Mouse (Mus musculus) cerebellum, adult 2 months (tissue): Measurements from ENCODE around the gene Atic. TPM values are rescaled to one million over a fixed set of nuclear protein-coding genes. Genes with fewer than 3 reads are reported as not detected.

Source experiments
- DNase-seq, 2 experiments: peaks; one replicate each; pipeline ENCODE4 v3.0.0; 2021
- H3K27ac ChIP-seq: fragments of 200-500 bp; 2 replicates; pipeline ENCODE4 v1.5.1; 2012; ENCODE audit warnings: low read length, control low read depth, inconsistent platforms; ENCODE audit not compliant: insufficient read depth
- H3K27me3 ChIP-seq: fragments of 200-500 bp; 2 replicates; pipeline ENCODE4 v1.6.1; 2012; ENCODE audit warnings: inconsistent platforms, mild to moderate bottlenecking, low read length, moderate library complexity; ENCODE audit not compliant: control insufficient read depth, insufficient read depth
- H3K4me1 ChIP-seq: fragments of 200-500 bp; 2 replicates; pipeline ENCODE4 v1.6.1; 2011; ENCODE audit warnings: low read length; ENCODE audit not compliant: control insufficient read depth, insufficient read depth
- H3K4me3 ChIP-seq: fragments of 200-500 bp; replicated peaks from 2 replicates; pipeline ENCODE3; 2011; ENCODE audit warnings: mild to moderate bottlenecking, low read depth, low read length, control low read depth; ENCODE audit not compliant: insufficient read depth
- CTCF ChIP-seq: fragments of 200-500 bp; IDR thresholded peaks from 2 replicates; pipeline ENCODE4 v1.5.1; 2011; ENCODE audit warnings: low read depth, mild to moderate bottlenecking, control low read depth, low read length, moderate library complexity, borderline replicate concordance; ENCODE audit not compliant: insufficient read depth
- POLR2A ChIP-seq: fragments of 200-500 bp; IDR thresholded peaks from 2 replicates; pipeline ENCODE4 v1.6.1; 2011; ENCODE audit warnings: low read length, control low read depth, borderline replicate concordance; ENCODE audit not compliant: insufficient read depth
- WGBS: fragments of 180-500 bp; shearing (Covaris S2); methylation state at CpG from one replicate; pipeline ENCODE4 v1.1.7; 2018; 5-methylcytosine and 5-hydroxymethylcytosine counted together
- polyA plus RNA-seq: library from polyadenylated mRNA; depleted of rRNA; stranded (reverse); fragments of >200 nt; gene quantifications from 2 replicates; pipeline ENCODE4 v1.2.3, GENCODE M21; 2012

Atic gene
- polyA plus RNA-seq, 1 experiment = 21.3 TPM

DNA sequence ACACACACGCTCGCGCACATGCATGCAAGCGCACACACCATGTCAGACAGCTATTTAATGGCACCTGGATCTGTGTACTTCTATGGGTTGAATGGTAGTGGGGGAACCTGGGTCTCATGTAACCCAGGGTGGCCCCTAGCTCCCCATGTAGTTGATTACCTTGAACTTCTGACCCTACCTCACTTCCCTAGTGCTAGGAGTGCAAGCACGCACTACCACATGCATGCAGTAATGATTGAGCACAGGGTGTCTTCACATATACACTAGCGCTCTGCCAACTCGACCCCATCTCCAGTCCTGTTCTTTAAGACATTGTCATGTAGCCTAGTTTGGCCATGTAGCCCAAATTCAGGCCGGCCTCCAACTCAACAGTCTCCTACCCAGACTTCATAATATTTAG, 26.4 kb downstream of the Atic start:
- TF ChIP-seq POLR2A (no peak), CTCF (no peak)
- 95% methylated on average over 8 of the region's 8 CpGs for WGBS
- Histone ChIP-seq H3K4me1 (no peaks in the 10 kb centered on the region), H3K27me3 (no peaks in the 10 kb centered on the region), H3K27ac (no peak overlapping the region), H3K4me3 (no peak overlapping the region)
- DNase-seq = no peak

DNA sequence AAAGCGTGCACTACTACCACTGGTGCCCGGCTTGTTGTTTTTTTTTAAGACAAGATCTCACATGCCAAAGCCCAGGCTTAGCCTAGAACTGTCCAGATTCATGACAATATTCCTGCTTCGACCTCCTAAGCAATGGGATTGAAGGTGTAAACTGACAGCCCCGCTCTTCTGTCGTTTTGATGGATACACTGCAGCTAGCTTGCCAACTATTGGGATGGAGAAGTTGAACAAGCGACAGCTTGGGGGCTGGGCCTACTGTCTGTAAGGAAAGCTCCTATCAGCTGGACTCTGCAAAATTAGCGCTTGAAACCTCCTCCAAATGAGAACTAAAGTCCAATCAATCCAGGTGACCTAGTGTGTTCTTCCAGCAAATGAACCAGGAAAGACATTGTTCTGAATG, 26.9 kb downstream of the Atic start:
- DNase-seq = no peak
- H3K27ac ChIP-seq = no peak overlapping the region
- no peaks in the 10 kb centered on the region for H3K4me1 ChIP-seq
- WGBS = 91% methylated on average over 7 of the region's 7 CpGs
- H3K27me3 ChIP-seq = no peaks in the 10 kb centered on the region
- H3K4me3 ChIP-seq = no peak overlapping the region
- TF ChIP-seq CTCF = no peak
- no peak for TF ChIP-seq POLR2A

DNA sequence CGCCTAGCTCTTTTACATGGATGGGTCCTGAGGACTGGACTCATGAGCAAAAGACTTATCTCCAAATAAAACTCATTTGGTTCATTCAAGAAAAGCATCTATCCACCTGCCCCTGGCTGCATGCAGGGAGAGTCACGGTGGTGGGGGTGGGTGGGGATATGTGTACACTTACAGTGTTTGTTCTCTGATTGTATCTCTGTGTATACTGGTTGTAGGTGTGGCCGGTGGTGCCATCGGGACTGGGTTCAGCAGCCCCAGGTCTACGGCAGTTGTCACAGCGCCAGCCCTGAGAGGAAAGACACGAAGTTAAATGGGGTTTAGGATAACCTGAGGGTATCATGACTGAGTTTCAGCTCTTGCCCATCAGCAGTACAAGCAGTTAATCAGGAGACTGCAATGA, 29.7 kb downstream of the Atic start:
- TF ChIP-seq CTCF = no peak
- TF ChIP-seq POLR2A = no peak
- DNase-seq = no peak
- no peak overlapping the region for H3K4me3 ChIP-seq
- H3K27me3 ChIP-seq = no peaks in the 10 kb centered on the region
- no peak overlapping the region for H3K27ac ChIP-seq
- H3K4me1 ChIP-seq = no peaks in the 10 kb centered on the region
- WGBS = 90% methylated on average over 7 of the region's 7 CpGs

GRCm38 (mm10) chr1:71590038-71590437, 33.1 kb downstream of the Atic start:
- 96% methylated on average over 11 of the region's 11 CpGs for WGBS
- H3K27me3 ChIP-seq = no peaks in the 10 kb centered on the region
- TF ChIP-seq POLR2A (no peak), CTCF (no peak)
- no peaks in the 10 kb centered on the region for H3K4me1 ChIP-seq
- DNase-seq = no peak
- H3K4me3 ChIP-seq = no peak overlapping the region
- no peak overlapping the region for H3K27ac ChIP-seq

GRCm38 (mm10) chr1:71593184-71593583, 36.2 kb downstream of the Atic start:
- TF ChIP-seq POLR2A (no peak), CTCF (no peak)
- no peaks in the 10 kb centered on the region for H3K27me3 ChIP-seq
- no peak overlapping the region for H3K27ac ChIP-seq
- H3K4me3 ChIP-seq = no peak overlapping the region
- DNase-seq = no peak
- 97% methylated on average over 9 of the region's 9 CpGs for WGBS
- no peaks in the 10 kb centered on the region for H3K4me1 ChIP-seq

DNA sequence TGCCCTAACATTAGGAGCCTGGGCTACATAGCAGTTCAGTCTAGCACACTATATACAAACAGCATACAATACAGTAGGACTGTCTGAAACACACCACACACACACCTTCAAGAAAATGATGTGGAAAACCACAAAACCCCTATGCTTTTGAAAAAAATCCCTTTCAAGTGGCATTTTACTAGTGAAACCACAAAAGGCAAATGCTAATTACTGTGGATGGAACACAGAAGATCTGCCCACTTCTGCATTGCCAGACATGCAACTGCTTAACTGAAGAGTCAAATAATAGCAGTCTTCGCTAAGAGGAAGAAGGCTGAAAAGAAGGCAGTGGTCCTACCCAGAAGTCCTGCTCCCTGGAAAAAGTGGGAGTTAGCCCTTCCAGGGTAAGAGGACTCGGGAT, 37.3 kb downstream of the Atic start:
- 92% methylated on average over 2 of the region's 2 CpGs for WGBS
- no peak overlapping the region for H3K27ac ChIP-seq
- DNase-seq = no peak
- no peaks in the 10 kb centered on the region for H3K27me3 ChIP-seq
- H3K4me1 ChIP-seq = no peaks in the 10 kb centered on the region
- TF ChIP-seq POLR2A = no peak
- no peak for TF ChIP-seq CTCF
- no peak overlapping the region for H3K4me3 ChIP-seq

DNA sequence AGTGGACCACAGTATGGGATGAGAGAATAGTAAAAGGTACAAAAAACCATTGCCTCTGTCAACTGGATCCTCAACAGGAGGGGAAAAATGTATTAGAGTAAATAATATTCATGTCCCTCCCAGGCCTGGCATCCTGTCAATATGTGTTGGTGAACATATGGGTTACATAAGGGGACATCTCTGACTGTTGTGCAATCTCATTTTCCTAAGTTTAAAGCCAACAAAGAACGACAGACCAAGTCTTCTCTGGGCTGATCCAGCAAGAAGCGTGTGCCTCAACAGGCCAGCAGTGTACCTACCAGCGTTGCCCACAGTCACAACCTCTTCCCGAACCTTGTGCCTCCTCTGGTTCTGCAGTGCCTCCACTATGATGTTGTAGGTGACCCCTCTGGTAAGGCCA, 38.4 kb downstream of the Atic start:
- H3K4me1 ChIP-seq = no peaks in the 10 kb centered on the region
- H3K4me3 ChIP-seq = no peak overlapping the region
- TF ChIP-seq CTCF (no peak), POLR2A (no peak)
- no peaks in the 10 kb centered on the region for H3K27me3 ChIP-seq
- no peak overlapping the region for H3K27ac ChIP-seq
- no peak for DNase-seq
- WGBS = 79% methylated on average over 4 of the region's 4 CpGs

DNA sequence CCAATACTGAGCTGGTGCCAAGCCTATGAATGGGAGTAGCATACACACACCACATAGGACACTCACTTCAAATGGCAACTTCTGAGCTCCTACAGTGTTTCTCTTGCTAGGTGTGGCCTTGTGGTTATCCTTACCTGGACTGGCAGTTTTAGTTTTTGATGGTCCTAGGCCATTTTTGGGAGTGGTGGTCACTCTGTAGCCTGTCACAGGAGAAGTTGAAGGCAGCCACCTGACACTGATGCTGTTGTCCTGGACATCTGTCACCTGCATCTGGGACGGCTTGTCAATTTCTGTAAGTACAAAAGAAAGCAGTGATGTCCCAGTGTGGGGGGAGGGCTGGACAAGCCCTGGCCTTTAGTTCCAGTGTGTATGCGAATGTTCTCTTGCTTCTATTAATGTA, 48.8 kb downstream of the Atic start:
- 83% methylated on average over 2 of the region's 2 CpGs for WGBS
- no peak for DNase-seq
- no peaks in the 10 kb centered on the region for H3K4me1 ChIP-seq
- no peak overlapping the region for H3K4me3 ChIP-seq
- no peaks in the 10 kb centered on the region for H3K27me3 ChIP-seq
- no peak overlapping the region for H3K27ac ChIP-seq
- no peak for TF ChIP-seq POLR2A
- TF ChIP-seq CTCF = no peak
